Mouse (Mus musculus) small intestine, adult 2 months (tissue): ENCODE results near the gene Adcy1.

ENCODE experiments used
- CTCF ChIP-seq: fragments of 200-500 bp; IDR thresholded peaks from 2 replicates; pipeline ENCODE4 v1.5.1; 2012; ENCODE audit warnings: low read depth, mild to moderate bottlenecking, control low read depth, inconsistent platforms, low read length, moderate library complexity, mixed read lengths; ENCODE audit not compliant: insufficient replicate concordance, insufficient read length; ENCODE audit errors: extremely low read depth
- POLR2A ChIP-seq: fragments of 200-500 bp; IDR thresholded peaks from 2 replicates; pipeline ENCODE4 v1.6.1; 2012; ENCODE audit warnings: low read depth, mild to moderate bottlenecking, control low read depth, inconsistent platforms, low read length, moderate library complexity

DNA sequence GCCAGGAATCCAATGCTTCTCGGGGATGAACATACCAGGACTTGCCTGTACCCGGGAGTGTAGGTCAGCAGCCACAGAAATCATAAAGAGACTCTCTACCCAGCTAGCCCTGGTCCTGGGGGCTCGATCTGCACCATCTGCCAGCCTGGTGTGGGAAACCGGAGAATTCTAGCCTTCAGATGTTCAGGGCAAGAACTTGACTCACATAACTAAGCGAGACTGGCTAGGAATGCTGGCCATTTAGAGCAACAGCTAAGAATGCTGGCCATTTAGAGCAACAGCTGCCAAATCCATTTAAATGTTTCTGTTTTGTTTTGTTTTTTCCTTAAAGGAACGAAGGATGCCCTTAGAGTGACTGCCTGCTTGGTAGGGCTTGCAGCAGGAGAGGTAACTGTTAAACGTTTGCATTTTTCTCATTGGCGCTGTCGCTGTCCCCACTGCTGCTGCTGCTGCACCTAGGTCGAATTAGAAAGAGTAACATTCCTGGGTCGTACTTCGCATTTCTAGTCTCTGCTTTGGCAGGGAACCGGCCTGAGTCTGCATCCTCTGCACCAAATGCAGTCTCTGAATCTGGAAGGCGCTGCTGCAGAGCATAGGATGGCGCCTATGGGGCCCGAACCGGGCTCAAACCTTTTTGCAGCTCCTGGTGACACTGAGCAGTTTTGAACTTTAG lies 149.0 kb downstream of the Adcy1 start:
- TF ChIP-seq CTCF, result no peak
- no peak for TF ChIP-seq POLR2A
